Mouse (Mus musculus): ENCODE measurements around the gene Selenov. TPM values are rescaled to one million over a fixed set of nuclear protein-coding genes. Genes with fewer than 3 reads are reported as not detected.
A peak's percentile ranks its signal among the peaks of the same experiment; 100 is the strongest.
"Not testable (repeated sequence)": the region's sequence is repeated elsewhere in the genome, so short reads cannot be mapped to it uniquely, and the experiment has no call there.

Gene Selenov
- polyA plus RNA-seq, 1 experiment, result not detected

GRCm38 (mm10) chr7:28262861-28263260 is 28.1 kb downstream of the Selenov start:
- no peaks in the 10 kb centered on the region for H3K4me1 ChIP-seq (ENCODE audit: control insufficient read depth, insufficient read depth, low read length)
- 40% methylated on average over 5 of the region's 5 CpGs for WGBS
- no peak for TF ChIP-seq CTCF (IDR thresholded peaks at IDR 0.05; ENCODE audit: control insufficient read depth, insufficient read depth, low read length)
- TF ChIP-seq POLR2A (IDR thresholded peaks at IDR 0.05; ENCODE audit: borderline replicate concordance, control insufficient read depth, low read depth, low read length), result no peak
- H3K27ac ChIP-seq (ENCODE audit: control insufficient read depth, insufficient read depth, low read depth, low read length, poor library complexity), result no peak overlapping the region
- H3K4me3 ChIP-seq (replicated peaks; ENCODE audit: control insufficient read depth, low read depth, low read length), result no peak overlapping the region

- Histone ChIP-seq H3K27ac (ENCODE audit: control insufficient read depth, insufficient read depth, low read depth, low read length, poor library complexity) (no peak overlapping the region), H3K4me1 (ENCODE audit: control insufficient read depth, insufficient read depth, low read length) (no peaks in the 10 kb centered on the region), H3K4me3 (replicated peaks; ENCODE audit: control insufficient read depth, low read depth, low read length) (no peak overlapping the region)
- WGBS, result 88% methylated on average over 6 of the region's 6 CpGs
- TF ChIP-seq CTCF (IDR thresholded peaks at IDR 0.05; ENCODE audit: control insufficient read depth, insufficient read depth, low read length) (peak; percentile 33; the same call in 1 of the 2 replicates), POLR2A (IDR thresholded peaks at IDR 0.05; ENCODE audit: borderline replicate concordance, control insufficient read depth, low read depth, low read length) (no peak)
Observed at GRCm38 (mm10) chr7:28255476-28255875, 35.5 kb downstream of the Selenov start.

GRCm38 (mm10) chr7:28254591-28254990 is 36.4 kb downstream of the Selenov start:
- TF ChIP-seq CTCF (IDR thresholded peaks at IDR 0.05; ENCODE audit: control insufficient read depth, insufficient read depth, low read length) (no peak), POLR2A (IDR thresholded peaks at IDR 0.05; ENCODE audit: borderline replicate concordance, control insufficient read depth, low read depth, low read length) (no peak)
- Histone ChIP-seq H3K4me1 (ENCODE audit: control insufficient read depth, insufficient read depth, low read length) (no peaks in the 10 kb centered on the region), H3K27ac (ENCODE audit: control insufficient read depth, insufficient read depth, low read depth, low read length, poor library complexity) (no peak overlapping the region), H3K4me3 (replicated peaks; ENCODE audit: control insufficient read depth, low read depth, low read length) (no peak overlapping the region)
- WGBS, result 38% methylated on average over 6 of the region's 6 CpGs

GRCm38 (mm10) chr7:28251976-28252375 is 39.0 kb downstream of the Selenov start:
- no peak for TF ChIP-seq CTCF (IDR thresholded peaks at IDR 0.05; ENCODE audit: control insufficient read depth, insufficient read depth, low read length)
- no peak for TF ChIP-seq POLR2A (IDR thresholded peaks at IDR 0.05; ENCODE audit: borderline replicate concordance, control insufficient read depth, low read depth, low read length)
- no peaks in the 10 kb centered on the region for H3K4me1 ChIP-seq (ENCODE audit: control insufficient read depth, insufficient read depth, low read length)
- 91% methylated on average over 17 of the region's 17 CpGs for WGBS
- H3K4me3 ChIP-seq (replicated peaks; ENCODE audit: control insufficient read depth, low read depth, low read length), result no peak overlapping the region
- no peak overlapping the region for H3K27ac ChIP-seq (ENCODE audit: control insufficient read depth, insufficient read depth, low read depth, low read length, poor library complexity)

GRCm38 (mm10) chr7:28248957-28249356 is 42.0 kb downstream of the Selenov start:
- no peaks in the 10 kb centered on the region for H3K4me1 ChIP-seq (ENCODE audit: control insufficient read depth, insufficient read depth, low read length)
- no peak overlapping the region for H3K4me3 ChIP-seq (replicated peaks; ENCODE audit: control insufficient read depth, low read depth, low read length)
- H3K27ac ChIP-seq (ENCODE audit: control insufficient read depth, insufficient read depth, low read depth, low read length, poor library complexity), result no peak overlapping the region
- WGBS, result 77% methylated on average over 3 of the region's 3 CpGs
- TF ChIP-seq CTCF (IDR thresholded peaks at IDR 0.05; ENCODE audit: control insufficient read depth, insufficient read depth, low read length) (no peak), POLR2A (IDR thresholded peaks at IDR 0.05; ENCODE audit: borderline replicate concordance, control insufficient read depth, low read depth, low read length) (no peak)

GRCm38 (mm10) chr7:28243943-28244342 is 47.0 kb downstream of the Selenov start:
- WGBS, result 62% methylated on average over 2 of the region's 2 CpGs
- not testable (repeated sequence) for H3K27ac ChIP-seq (ENCODE audit: control insufficient read depth, insufficient read depth, low read depth, low read length, poor library complexity); H3K4me3 ChIP-seq (replicated peaks; ENCODE audit: control insufficient read depth, low read depth, low read length); H3K4me1 ChIP-seq (ENCODE audit: control insufficient read depth, insufficient read depth, low read length)

Other genes starting within 250 kb of the Selenov start
- 81.0 and 119 TPM in 2 replicates for gene Psmc4, start 241.1 kb downstream of the Selenov start, polyA plus RNA-seq (2011; ENCODE audit: insufficient read depth, insufficient read length, low replicate concordance, missing spikeins)
- gene Fcgbp, start 219.9 kb downstream of the Selenov start, polyA plus RNA-seq (2011; ENCODE audit: insufficient read depth, insufficient read length, low replicate concordance, missing spikeins), result not detected in 2 replicates
- gene 9530053A07Rik, start 161.7 kb downstream of the Selenov start, polyA plus RNA-seq (2011; ENCODE audit: insufficient read depth, insufficient read length, low replicate concordance, missing spikeins), result not detected in 2 replicates
- gene Fbl, start 121.5 kb downstream of the Selenov start, polyA plus RNA-seq (2011; ENCODE audit: insufficient read depth, insufficient read length, low replicate concordance, missing spikeins), result 104 and 144 TPM in 2 replicates
- 8.6 and 10.8 TPM in 2 replicates for gene Dyrk1b, start 111.7 kb downstream of the Selenov start, polyA plus RNA-seq (2011; ENCODE audit: insufficient read depth, insufficient read length, low replicate concordance, missing spikeins)
- 0.70 and 3.3 TPM in 2 replicates for gene Eid2, start 23.3 kb downstream of the Selenov start, polyA plus RNA-seq (2011; ENCODE audit: insufficient read depth, insufficient read length, low replicate concordance, missing spikeins)
- 1.5 and 2.3 TPM in 2 replicates for gene Eid2b, start 13.4 kb downstream of the Selenov start, polyA plus RNA-seq (2011; ENCODE audit: insufficient read depth, insufficient read length, low replicate concordance, missing spikeins)
- not detected in 2 replicates for gene Dll3, start 11.1 kb upstream of the Selenov start, polyA plus RNA-seq (2011; ENCODE audit: insufficient read depth, insufficient read length, low replicate concordance, missing spikeins)
- gene Timm50, start 20.9 kb upstream of the Selenov start, polyA plus RNA-seq (2011; ENCODE audit: insufficient read depth, insufficient read length, low replicate concordance, missing spikeins), result 44.6 and 44.8 TPM in 2 replicates
- gene Supt5, start 47.6 kb upstream of the Selenov start, polyA plus RNA-seq (2011; ENCODE audit: insufficient read depth, insufficient read length, low replicate concordance, missing spikeins), result 50.8 and 77.1 TPM in 2 replicates
- gene Rps16, start 59.5 kb upstream of the Selenov start, polyA plus RNA-seq (2011; ENCODE audit: insufficient read depth, insufficient read length, low replicate concordance, missing spikeins), result 838 and 1,358 TPM in 2 replicates
- gene Plekhg2, start 81.4 kb upstream of the Selenov start, polyA plus RNA-seq (2011; ENCODE audit: insufficient read depth, insufficient read length, low replicate concordance, missing spikeins), result 15.6 and 26.3 TPM in 2 replicates
- 25.5 and 53.7 TPM in 2 replicates for gene Zfp36, start 89.1 kb upstream of the Selenov start, polyA plus RNA-seq (2011; ENCODE audit: insufficient read depth, insufficient read length, low replicate concordance, missing spikeins)
- 12.0 and 24.2 TPM in 2 replicates for gene Med29, start 101.5 kb upstream of the Selenov start, polyA plus RNA-seq (2011; ENCODE audit: insufficient read depth, insufficient read length, low replicate concordance, missing spikeins)
- 136 and 209 TPM in 2 replicates for gene Paf1, start 101.8 kb upstream of the Selenov start, polyA plus RNA-seq (2011; ENCODE audit: insufficient read depth, insufficient read length, low replicate concordance, missing spikeins)
- 158 and 354 TPM in 2 replicates for gene Gmfg, start 146.3 kb upstream of the Selenov start, polyA plus RNA-seq (2011; ENCODE audit: insufficient read depth, insufficient read length, low replicate concordance, missing spikeins)
- 2.6 TPM in 1 of 2 replicates, not detected in the other for gene Lrfn1, start 160.8 kb upstream of the Selenov start, polyA plus RNA-seq (2011; ENCODE audit: insufficient read depth, insufficient read length, low replicate concordance, missing spikeins)
- gene Ifnl2, start 219.3 kb upstream of the Selenov start, polyA plus RNA-seq (2011; ENCODE audit: insufficient read depth, insufficient read length, low replicate concordance, missing spikeins), result not detected in 2 replicates
- not detected in 2 replicates for gene Ifnl3, start 231.7 kb upstream of the Selenov start, polyA plus RNA-seq (2011; ENCODE audit: insufficient read depth, insufficient read length, low replicate concordance, missing spikeins)
- gene Sycn, start 249.7 kb upstream of the Selenov start, polyA plus RNA-seq (2011; ENCODE audit: insufficient read depth, insufficient read length, low replicate concordance, missing spikeins), result not detected in 2 replicates